Mouse (Mus musculus) B cell, adult 67 days (primary cell): ENCODE results near the gene Greb1. TPM values are rescaled to one million over a fixed set of nuclear protein-coding genes. Genes with fewer than 3 reads are reported as not detected.

Experiments
- total RNA-seq, 2 experiments: library from RNA; stranded (reverse); gene quantifications; 4 replicates each; pipeline ENCODE4 v1.2.4; 2023

Gene Greb1
- not detected for total RNA-seq

GRCm38 (mm10) chr12:16800259-16800958, at the start of gene Greb1:
Greb1 (minus strand) TSS chr12:16800886.

DNA sequence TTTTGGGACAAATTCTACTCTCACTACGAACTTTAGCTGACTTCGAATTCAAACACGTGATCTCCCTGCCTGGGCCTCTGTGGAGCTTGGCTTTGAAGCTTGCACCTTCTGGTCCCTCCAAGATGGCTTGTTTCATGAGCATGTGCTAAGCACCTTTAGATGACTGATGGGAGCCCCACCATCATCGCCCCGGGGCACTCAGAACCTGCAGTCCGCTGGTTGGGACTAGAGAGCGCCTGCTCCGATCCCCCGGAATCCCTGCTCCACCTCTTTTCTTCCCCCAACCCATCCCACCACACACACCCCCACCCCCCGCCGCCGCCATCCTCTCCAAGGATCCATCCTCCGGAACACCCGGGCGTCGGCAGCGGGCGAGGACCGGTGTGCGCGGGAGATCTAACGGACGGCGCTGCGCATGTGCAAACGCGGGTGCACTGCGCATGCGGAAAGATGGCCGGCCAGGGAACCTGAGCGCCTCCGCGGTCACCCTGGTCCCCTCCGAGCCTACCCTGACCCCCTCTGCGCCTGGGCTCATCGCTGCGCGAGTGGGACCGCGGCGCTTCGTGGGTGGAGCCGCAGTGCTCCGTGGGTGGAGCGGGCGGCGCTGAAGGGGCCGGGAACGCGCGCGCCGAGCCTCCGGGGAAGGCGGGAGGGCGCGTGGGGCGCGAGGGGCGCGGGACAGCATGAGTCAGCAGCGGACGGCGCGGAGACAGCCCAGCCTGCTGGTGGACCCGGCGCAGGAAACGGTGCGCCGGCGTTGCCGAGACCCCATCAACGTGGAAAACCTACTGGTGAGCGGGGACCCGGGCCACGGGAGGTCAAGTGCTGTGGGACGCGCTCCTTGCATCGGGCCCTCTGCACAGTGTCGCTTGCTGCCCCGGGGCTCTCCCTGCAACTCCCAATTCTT, 10.1 kb upstream of the Greb1 start, which contains the start of gene E2f6:
E2f6 (plus strand) TSS at position 439 of the 907 bp plus-strand sequence.

GRCm38 (mm10) chr12:16653332-16654093, 147.2 kb downstream of the Greb1 start, which contains the start of gene Ntsr2:
Ntsr2 (plus strand) TSS chr12:16653382.

Other genes starting within 250 kb of the Greb1 start
- gene Lpin1, start 189.9 kb downstream of the Greb1 start, total RNA-seq: 10 to 100 TPM; 15.5 to 16.0 TPM
- gene Ntsr2, start 147.5 kb downstream of the Greb1 start, total RNA-seq: not detected
- gene E2f6, start 10.1 kb upstream of the Greb1 start, total RNA-seq: 10 to 100 TPM in 1 of 2 experiments, 1 to 10 TPM in 1; 8.7 to 10.1 TPM
- gene Rock2, start 94.0 kb upstream of the Greb1 start, total RNA-seq: 10 to 100 TPM; 80.3 to 89.8 TPM
- 10 to 100 TPM; 15.2 to 17.5 TPM for gene Pqlc3, start 199.5 kb upstream of the Greb1 start, total RNA-seq
- gene 2410004P03Rik, start 210.8 kb upstream of the Greb1 start, total RNA-seq: under 1 TPM in 1 of 2 experiments, not detected in 1; 0.83 TPM